Mouse (Mus musculus): ENCODE measurements around the gene Borcs5.
A peak's percentile ranks its signal among the peaks of the same experiment; 100 is the strongest.

The Borcs5 gene

DNA sequence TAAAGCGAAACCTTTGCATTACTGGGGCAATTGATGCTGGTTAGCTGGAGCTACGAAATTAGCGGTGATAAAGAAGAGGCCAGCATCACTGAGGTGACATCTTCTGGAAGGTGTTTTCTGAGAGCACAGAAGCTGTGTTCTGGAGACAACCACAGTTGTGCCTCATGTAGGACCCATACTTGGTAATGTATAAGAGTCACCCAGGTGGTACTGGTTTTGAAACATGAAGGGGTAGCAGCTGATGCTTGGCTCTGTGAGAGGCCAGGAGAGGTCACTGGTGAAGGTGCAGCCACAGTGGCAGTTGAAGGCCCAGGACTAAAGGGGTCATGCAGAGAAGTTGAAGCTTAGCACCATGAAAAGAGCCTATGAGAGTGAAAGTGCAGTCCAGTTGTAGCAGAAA lies at the start of gene Borcs5:
TSS of gene Borcs5 (plus strand) at position 301 of the 400 bp plus-strand sequence.
- DNase-seq: no peak

DNA sequence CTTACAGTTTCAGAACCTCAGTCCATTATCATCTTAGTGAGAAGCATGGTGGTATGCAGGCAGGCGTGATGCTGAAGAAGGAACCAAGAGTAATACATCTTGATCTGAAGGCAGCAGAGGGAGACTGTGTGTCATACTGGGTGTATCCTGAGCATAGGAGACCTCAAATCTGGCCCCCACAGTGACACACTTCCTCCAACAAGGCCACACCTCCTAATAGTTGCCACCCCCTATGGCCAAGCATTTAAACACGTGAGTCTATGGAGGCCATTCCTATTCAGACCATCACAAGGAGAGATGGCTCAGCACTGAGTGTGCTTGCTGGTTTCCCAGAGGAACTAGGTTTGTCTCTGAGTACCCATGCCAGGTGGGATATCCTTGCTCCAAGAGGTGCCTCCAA lies 47.7 kb upstream of the Borcs5 start:
- DNase-seq: peak in 1 of 2 experiments; percentile 17

DNA sequence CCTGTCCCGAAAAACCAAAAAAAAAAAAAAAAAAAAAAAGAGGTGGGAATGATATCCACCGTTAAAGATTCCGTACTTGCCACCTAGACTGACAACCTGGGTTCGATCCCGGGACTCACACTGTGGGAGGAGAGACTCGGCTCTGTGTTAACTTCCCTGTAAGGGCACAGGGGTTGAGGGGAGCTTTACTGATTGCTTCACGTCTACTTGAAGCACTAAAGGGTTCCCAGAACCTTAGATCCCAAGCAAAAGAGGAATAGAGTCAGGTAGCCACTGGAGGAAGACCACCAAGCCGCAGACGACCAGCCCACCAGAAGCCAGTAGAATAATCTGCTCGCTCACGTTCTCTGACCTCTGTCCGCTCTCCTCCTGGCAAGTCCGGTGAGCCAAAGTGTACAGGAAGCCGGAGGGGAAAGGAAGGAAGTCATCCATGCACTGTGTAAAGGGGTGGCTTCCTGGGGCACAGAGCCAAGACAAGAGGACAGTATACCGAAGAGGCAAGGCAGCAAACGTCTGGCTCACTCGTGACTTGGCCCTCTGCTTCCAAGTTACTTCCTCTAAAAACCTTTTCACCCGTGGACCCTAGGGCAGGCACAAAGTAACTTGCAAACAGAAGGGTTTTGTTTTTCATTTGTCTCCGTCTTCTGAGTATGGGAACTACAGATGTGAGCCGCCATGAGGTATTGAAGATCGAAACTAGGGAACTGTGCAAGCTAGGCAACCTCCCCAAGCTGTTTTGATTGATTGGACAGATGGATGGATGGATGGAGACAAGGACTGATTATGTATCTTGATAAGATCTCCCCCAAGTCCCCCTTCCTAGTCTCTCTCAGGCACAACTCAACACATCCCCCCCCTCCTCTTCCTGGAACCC lies 44.5 kb upstream of the Borcs5 start:
- DNase-seq: peak; percentile 10 to 13

DNA sequence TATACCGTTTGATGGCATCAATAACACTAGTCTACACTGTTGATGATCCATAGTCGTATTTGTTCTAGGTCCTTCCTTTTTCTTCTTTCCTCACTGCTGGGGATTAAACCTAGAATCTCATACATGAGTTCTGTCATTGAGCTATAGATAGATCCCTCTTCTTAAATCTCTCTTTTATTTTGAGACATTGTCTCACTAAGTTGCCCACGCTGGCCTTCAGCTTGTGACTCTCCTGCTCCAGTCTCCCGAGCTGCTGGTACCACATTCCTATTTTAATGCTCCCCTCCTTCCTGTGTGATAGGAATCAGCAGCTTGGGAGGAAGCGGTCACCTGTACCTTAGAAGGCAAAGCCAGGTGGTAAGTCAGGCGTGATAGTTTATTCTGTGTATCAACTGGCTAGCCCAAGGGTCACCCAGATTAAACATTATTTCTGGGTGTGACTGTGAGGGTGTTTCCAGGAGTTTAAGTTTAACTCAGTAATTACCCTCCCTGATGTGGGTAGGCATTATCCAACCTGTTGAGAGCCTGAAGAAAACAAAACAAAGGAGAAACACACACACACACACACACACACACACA lies 41.6 kb upstream of the Borcs5 start:
- no peak for DNase-seq

DNA sequence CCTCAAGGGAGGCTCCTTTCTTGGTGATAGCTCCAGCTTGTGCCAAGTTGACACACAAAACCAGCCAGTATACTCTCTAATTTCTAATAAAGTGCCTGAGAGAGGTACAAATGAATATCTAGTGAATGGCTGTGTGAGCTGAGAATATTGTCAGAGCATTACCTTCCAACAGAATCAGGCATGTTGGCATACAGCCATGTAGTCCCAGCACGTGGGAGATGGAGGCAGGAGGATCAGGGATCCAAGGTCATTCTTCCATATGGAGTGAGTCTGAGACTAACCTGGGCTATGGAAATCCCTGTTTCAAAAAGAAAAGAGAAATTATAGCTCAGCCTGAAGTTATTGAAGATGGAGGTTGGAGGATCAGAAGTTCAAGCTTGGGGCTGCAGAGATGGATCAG lies 40.1 kb upstream of the Borcs5 start:
- DNase-seq: no peak

DNA sequence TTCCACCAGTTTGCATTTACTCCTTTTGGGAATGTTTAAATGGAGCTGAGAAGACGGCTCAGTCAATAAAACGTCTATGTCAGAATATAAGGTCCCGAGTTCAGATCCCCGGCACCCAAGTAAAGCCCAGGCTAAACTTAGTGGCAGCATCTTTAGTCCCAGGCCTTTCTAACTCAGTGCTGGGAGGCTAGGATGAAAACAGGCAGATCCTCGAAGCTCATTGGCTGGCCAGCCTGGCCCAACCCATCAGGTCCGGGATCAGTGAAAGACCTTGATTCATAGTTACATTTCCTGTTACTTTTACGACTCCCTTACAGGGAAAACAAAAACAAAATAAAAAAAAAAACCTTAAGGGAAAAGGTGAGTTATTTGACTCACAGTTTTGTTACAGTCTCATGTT lies 38.2 kb upstream of the Borcs5 start:
- no peak for DNase-seq

DNA sequence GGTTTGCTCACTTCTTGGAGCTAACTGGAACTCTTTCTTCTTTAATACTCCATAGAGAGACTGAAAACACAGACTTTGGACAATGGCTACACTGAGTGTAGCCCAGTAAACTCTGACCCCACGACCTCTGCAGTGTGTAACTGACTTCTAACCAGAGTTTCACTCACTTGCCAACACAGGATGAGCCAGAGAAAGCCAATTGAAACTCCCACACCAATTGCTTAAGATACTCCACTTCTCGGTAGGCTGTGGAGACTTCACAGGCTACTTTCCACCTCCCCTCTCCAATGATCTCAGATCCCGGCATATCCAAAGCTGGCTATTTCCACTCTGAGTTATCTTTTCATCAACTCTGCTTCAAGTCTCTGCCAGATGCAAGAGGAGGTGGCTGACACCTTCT lies 37.5 kb upstream of the Borcs5 start:
- DNase-seq: no peak

DNA sequence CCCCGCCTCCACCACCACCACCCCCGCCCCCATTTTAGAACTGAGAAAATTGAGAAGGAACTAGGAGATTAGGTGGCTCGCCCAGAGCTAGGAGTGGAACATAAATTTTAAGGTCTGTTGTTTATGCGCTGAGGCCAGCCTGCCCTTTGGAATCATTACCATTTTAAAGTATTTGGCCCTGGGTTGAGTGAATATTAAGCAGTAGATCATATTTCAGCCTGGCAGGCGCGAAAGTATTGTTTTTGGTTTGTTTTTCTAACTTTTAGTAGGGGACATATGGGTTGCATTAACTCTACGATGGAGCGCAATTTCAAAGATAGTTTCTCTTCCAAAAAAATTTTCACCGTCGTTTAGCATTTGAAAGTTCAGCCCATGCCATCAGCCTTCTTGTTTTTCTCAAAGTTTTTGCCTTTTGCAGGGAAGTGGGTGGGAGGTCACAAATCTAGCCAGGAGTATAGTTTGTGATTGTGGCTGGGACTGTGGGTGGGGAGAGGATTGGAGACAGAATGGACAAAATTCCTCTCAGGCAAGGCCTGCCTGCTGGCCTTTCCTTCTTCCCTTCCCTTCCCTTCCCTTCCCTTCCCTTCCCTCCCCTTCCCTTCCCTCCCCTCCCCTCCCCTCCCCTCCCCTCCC lies 36.8 kb upstream of the Borcs5 start:
- no peak for DNase-seq

DNA sequence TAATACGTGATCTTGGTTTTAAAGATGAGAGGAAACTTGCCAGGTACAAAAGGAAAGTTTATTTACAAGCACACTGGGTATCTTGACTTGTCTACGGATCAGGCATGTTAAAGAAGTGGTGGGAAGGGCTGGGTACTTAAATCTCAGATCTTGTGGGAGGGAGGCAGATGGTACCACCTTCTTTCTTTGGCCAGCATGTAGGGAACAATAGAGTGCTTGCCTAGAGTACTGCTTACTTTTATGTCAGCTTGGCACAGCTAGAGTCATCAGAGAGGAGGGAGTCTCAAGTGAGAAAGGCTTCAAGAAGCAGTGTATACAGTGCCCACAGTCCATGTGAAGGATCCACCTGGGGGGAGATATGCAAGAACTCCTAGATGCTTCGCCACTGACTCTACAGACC lies 34.1 kb upstream of the Borcs5 start:
- DNase-seq: no peak

DNA sequence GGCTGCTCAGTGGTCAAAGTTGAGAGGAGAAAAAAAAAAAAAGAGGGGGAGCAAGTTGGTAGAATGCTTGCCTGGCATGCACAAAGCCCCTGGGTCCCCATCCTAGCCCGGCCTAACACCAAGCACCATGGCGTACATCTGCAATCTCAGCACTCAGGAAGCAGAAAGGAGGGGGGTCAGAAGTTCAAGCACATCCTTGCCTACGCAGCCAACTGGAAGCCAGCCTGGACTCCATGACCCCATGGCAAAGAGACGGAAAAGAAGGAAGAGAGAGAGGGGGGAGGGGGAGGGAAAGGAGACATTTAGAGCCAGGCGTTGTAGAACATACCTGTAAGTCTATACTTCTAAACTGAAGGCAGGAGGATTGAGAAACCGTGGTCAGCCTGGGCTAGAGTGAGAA lies 32.8 kb upstream of the Borcs5 start:
- no peak for DNase-seq

DNA sequence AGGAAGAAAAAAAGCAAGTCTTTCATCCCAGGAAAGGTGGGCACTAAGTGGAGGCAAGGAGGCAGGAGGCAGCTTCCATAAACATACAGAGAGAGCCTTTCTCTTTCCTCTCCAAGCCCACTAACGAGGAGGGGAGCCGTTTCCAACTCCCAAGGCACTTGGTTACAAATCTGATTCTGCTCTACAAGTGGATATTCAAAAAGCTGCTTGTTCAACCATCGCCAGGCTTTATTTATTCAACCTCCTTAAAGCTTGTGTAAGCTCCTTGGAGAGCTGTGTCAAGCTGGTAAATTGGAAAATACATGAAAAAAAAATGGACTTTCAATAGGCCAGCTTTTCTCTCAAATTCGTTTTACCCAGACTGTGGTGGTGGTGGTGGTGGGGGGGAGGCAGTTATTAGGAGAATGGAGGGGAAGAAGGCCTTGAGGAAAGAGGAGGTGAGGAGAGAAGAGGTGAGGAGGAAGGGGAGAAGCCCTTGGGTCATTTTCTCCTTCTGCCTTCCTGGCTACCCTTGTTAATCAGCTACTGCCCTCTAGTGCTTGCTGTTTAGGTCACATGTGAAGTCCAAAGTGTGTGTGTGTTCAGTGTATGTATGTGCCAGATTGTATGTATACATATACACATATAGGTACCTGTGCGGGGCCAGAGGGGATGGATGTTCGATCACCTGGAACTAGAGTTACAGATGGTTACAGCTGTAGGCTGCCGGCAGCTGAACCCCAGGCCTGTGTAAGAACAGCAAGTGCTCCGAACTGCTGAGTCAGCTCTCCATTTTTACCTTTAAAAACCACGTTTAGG lies 32.2 kb upstream of the Borcs5 start:
- DNase-seq: peak in 1 of 2 experiments; percentile 13

DNA sequence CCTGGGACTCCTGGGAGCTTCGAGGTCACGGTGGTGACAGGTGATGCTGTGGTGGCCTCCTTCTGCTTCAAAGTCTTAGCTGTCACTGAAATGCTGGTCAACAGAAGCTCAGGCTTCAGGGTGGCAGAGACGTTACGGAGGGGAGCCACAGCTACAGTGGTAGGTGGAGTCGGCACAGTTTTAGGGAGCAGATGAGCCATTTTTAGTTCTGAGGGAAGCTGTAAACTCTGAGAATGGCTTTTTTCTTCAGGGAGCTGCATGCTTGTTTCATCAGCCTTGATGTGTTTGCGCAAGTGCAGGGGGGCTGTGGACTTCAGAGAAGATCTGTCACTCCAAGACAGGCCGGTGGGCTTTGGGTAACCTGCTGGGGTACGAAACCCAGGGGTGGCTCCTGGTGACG lies 28.9 kb upstream of the Borcs5 start:
- no peak for DNase-seq

DNA sequence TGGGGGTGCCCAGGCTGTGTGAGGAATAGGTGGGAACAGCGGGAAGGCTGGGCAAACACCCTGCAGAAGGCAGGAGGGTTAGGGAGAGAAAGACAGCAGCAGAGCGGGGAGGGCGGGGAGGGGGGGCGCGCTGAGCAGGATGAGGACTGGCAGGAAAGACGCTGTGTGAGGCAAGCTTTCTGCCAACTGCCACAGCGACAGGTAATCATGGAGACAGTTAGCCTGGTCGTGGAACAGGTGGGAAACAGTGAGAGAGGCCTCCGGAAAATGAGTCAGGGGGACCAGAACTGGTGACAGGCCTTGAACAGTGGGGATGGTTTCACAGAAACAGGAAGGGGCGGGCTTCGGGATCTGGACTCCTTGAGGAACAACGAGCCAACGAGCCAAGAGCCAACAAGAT lies 27.4 kb upstream of the Borcs5 start:
- no peak for DNase-seq

DNA sequence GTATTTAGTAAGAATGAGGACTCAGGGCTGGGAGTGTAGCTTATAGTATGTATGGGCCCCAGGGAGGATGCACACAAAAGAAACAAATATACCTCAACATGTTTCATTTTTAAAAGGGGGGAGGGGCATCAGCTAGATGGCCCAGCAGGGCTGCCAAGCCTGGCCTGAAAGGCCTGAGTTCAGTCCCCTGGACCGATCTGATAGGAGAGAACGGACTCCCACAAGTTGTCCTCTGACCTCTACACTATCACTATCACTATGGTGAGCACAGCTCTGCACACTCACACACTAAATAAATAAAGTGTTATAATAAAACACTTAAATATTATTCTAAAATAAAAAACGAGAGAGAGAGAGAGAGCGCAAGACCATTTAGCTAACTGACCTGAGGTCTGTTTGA lies 25.0 kb upstream of the Borcs5 start:
- no peak for DNase-seq

DNA sequence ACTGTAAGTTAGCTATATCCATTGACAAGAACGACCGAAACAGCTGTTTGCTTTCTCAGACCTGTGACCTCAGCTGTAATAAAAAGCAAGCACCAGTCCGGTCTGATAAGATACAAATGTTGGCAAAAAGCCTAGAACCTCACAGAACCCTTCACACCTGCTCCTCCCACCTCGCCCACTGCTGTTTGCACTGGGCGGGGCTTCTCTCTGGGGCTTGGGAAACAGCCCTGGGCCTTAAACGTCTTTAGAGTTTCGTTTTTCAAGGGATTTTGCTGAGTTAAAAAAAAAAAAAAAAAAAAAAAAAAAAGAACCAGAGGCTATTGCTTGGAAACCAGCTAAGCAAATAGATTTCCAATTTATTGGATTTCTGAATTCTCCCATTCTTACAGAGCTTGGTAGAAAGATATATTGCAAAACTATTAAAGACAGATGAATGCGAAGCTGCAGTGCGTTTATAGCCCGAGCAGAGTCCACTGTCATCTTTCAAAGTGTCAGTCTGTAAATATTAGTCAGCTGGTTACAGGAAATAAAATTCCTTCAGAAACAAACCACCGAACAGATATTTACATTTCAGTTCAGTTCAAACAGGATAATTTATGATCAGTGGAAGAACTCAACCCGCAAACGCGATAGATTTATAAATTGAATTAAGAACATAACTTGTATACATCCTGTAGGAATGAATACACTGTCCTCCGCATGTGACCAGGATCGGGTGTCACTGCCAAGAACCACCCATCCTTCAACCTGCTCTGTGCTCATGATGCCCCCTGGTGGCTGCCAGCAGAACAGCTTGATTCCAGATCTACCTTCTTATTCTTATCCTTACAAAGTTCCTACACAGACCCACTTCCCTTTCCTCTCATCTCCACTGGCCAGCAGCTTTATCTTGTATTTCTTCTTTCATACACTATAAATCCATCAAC lies 24.3 kb upstream of the Borcs5 start:
- peak; percentile 80 to 82 for DNase-seq

DNA sequence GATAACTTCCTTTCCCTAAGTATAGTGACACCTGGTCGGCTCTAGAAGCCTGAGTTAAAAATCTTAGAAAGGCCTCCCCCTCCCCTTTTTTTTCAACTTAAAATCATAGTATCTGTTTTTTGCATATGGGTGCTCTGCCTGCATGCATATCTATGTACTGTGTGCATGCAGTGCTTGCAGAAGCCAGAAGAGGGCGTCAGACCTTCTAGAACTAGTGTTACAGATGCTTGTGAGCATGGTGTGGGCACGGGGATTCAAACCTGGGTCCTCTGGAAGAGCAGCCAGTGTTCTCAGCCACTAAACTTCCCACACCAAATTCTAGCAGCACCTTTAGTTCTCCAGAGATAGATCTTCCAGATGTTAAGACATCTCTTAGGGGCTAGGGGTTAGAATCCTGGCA lies 21.7 kb upstream of the Borcs5 start:
- DNase-seq: no peak

DNA sequence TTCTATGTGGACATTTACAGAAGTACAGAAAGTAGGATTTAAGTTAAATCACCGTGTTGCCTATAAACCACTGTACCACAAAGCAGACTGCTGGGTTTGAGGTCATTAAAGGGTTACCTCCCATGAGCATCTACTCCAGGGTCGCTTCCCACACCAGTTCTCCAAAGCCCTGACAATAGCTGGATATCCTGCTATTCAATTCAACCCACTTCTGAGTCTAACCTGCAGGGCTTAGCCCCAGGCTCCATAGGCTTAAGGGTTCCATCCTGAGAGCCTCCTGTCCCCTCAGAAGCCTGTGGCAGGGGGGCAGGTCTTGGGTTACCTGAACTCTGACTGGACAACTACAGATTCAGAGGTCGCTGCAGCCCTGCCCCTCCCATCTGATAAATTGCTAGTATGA lies 19.2 kb upstream of the Borcs5 start:
- DNase-seq: no peak

DNA sequence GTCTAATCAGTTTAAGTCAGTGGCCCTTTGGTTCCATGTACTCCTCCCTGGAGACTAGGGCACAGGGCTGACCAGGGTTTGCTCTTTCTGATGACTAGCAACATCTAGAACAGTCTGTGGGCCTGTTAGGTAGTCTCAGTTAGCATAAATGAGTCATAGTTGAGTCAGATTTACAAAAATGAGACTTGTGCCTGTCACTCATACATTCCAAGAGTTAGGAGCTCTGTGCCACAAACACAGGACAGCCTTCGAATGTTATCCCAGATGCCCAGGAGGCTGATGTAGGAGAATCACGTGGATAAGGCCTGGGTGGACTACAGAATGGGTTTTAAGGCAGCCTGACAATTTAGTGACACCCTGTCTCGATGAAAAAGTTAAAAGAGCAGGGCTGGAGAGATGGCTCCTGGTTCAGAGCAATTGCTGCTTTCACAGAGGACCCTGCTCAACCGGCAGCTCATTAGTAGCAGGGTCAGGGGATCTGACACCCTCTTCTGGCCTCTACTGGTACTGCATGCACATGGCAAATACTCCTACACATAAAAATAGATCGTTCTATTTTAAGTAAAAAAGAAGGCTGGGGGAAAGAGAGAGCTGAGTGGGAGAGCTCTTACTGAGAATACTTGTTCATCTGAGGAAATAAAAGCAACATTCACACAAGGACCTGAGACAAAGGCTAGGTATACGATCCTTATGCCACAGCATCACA lies 18.3 kb upstream of the Borcs5 start:
- DNase-seq: peak; percentile 46 to 50

DNA sequence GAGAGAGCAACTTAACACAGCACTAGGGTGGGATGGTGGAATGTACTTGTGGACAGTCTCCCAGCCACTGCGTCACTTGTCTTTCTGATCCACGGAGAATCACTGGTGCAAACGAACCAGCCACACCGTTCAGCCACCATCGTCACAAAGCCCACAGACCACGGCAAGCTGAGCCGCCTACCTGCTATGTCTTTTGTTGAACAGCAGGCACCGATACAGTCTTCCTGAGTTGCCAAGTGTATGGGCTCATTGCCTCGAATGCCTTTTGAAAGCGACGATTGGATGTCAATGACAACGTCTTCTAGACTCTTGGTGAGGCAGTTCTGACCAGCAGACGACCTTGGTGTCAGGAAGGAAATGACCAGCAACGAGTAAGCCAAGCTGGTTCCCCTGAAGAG lies 17.8 kb upstream of the Borcs5 start:
- DNase-seq: no peak

DNA sequence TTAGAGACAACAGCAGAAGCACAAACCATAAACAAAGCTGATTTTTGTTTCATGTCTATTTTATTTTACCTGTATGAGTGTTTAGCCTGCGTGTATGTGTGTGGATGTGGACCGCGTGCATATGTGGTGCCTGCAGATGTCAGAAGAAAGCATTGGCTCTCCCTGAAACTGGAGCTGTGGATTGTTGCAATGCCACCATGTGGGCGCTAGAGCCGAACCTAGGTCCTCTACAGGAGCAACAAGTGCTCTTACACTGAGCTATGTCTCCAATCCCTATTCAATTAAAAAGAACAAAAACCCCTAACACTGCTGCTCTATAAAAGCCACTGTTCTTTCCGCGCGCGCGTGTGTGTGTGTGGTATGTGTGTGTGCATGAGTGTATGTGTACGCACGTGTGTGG lies 13.9 kb upstream of the Borcs5 start:
- DNase-seq: no peak

DNA sequence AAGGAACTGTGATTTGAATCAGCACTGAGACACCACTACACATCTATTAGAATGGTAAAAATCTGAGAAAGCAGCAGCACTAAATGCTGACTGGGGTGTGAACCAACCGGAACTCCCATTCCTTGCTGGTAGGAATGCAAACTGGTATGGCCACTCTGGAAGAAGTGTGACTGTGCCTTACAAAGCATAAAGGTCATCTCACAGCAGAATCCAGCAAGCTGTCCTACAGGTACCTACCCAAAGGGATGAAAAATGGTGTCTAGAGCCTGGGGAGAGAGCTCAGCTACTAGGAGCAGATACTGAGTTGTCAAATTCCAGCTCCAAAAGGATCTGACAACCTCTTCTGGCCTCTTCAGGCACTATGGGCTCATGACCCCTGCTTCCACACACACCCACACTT lies 12.7 kb upstream of the Borcs5 start:
- DNase-seq: no peak

DNA sequence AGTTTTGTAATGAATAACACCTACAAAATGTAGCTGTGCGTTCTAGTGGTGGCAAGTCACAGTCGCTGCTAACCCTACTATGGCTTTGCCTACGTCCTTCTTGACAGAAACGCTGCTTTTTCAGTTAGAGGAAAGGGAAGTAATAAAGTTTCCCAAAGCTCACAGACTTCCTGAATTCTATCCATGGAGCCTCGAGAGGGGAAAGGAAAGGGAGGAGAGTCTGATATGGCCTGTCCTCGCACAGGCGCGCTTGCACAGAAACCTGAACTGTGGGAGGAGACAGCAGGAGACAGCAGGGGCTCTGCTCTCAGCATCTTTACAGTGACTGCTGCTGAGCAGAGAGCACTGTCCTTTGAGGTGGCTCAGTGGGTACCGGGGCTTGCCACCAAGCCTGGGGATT lies 8.9 kb upstream of the Borcs5 start:
- no peak for DNase-seq

Data from B cell, adult 2 months (primary cell).